Mouse (Mus musculus): ENCODE results near the gene Arsb. TPM values are rescaled to one million over a fixed set of nuclear protein-coding genes. Genes with fewer than 3 reads are reported as not detected.
A peak's percentile ranks its signal among the peaks of the same experiment; 100 is the strongest.

Arsb gene
- 37.8 and 41.9 TPM in 2 replicates for total RNA-seq (2021)
- long read RNA-seq, full-length matches to known transcripts, result 7 of 22 reads
- long read RNA-seq, partial matches to known transcripts, result 2 of 22 reads
- long read RNA-seq, other reads (novel, unspliced or antisense), result 13 of 22 reads

DNA sequence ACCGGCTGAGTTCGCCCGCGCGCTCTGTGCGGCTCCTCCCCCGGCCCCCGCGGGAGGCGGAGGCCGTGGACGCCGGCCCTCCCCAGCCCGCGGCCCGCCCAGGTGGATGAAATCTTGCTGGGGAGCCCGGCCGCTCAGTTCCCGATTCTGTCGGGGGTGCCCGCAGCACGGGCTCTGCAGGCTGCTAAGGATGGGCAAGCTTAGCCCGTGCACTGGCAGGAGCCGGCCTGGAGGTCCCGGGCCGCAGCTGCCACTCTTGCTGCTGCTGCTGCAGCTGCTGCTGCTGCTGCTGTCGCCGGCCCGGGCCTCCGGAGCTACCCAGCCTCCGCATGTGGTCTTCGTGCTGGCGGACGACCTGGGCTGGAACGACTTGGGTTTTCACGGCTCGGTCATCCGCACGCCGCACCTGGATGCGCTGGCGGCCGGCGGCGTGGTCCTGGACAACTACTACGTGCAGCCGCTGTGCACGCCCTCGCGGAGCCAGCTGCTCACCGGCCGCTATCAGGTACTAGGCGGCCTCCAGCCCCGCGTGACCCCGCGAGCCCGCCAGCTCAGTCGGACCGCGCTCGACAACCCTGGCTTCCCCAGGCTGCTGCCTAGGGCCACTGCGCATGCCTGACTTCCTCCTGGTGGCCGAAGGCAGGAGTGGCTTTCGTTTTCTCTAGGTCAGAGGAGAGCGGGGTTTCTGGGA, at the start of gene Arsb:
Arsb (plus strand) TSS at position 43 of the 691 bp plus-strand sequence.
- peak; percentile 91 for DNase-seq

- no peak for DNase-seq
These were observed 49.5 kb upstream of the Arsb start for GRCm38 (mm10) chr13:93721916-93722315.

DNA sequence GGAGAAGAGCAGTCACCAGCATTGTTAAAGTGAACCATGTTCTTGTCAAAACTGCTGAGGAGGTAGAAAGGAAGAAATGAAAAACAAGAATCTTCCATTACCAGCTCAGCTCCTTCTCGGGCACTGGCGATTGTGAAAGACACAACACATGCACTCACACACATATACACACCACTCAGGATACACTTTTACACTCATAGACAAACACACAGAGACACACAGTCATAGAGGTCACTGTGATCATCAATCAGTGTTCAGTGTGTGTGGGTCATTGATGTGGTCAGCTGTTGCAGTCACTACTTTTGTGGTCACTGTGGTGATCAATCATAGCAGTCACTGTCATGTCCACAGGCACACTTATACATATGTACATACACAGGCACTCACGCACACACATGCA, 48.0 kb upstream of the Arsb start:
- no peak for DNase-seq

DNA sequence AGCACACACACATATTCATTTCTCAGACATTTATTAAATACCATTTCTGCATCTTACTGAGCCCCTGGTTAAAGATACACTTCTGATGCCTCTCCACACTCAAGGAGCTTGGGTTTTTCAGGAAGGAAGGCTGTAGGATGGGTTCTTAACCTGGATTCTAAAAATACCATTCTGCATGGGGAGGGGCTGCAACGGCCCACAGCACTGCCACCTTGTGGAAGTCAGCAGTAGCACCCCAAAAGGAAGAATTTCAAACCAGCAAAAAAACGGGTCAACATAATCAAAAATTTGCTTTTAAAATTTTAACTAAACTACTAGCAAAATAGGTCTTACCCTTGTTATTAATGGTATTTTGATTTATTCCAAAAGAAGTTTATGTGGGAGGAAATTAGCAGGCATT, 47.2 kb upstream of the Arsb start:
- peak; percentile 18 for DNase-seq

GRCm38 (mm10) chr13:93735131-93735636, 36.2 kb upstream of the Arsb start:
- no peak for DNase-seq

GRCm38 (mm10) chr13:93744118-93744517, 27.3 kb upstream of the Arsb start:
- DNase-seq, result no peak

GRCm38 (mm10) chr13:93752597-93753400, 18.6 kb upstream of the Arsb start:
- DNase-seq, result no peak

DNA sequence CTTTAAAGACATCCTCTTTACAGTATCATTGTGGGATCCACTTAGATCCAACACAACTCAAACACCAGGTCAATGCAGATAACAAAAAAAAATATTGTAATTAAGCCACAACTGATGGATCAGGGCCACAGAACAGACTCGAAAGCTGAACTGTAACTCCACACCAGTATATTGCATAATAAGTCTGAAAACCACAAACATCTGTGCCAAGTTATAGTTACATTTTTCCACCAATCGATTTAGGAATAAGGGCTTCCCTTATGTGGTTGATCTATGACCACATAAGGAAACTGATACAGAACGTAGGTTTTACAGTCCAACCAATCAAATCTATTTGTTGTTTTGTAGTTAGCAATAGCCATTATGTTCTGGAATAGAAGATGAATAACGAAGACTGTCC, 16.3 kb upstream of the Arsb start:
- DNase-seq, result no peak

GRCm38 (mm10) chr13:93756674-93757073, 14.8 kb upstream of the Arsb start:
- no peak for DNase-seq

DNA sequence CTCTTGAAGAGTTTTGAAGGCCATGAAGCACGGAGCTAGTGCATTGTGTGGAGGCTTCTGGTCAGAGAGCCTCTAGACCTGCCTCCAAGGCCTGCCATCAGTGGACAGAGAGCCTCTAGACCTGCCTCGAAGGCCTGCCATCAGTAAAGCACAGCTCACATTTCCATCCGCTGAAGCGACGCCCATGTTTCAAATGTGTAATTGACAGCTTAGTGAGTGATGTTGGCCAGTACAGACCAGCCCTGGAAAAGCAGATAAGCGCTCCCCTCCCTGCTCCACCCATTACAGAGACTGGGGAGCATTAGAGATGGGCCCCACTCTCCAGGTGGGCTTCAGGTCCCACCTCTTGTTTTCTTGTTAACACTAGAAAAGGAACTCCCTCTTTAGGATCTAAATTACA, 13.9 kb upstream of the Arsb start:
- no peak for DNase-seq

DNA sequence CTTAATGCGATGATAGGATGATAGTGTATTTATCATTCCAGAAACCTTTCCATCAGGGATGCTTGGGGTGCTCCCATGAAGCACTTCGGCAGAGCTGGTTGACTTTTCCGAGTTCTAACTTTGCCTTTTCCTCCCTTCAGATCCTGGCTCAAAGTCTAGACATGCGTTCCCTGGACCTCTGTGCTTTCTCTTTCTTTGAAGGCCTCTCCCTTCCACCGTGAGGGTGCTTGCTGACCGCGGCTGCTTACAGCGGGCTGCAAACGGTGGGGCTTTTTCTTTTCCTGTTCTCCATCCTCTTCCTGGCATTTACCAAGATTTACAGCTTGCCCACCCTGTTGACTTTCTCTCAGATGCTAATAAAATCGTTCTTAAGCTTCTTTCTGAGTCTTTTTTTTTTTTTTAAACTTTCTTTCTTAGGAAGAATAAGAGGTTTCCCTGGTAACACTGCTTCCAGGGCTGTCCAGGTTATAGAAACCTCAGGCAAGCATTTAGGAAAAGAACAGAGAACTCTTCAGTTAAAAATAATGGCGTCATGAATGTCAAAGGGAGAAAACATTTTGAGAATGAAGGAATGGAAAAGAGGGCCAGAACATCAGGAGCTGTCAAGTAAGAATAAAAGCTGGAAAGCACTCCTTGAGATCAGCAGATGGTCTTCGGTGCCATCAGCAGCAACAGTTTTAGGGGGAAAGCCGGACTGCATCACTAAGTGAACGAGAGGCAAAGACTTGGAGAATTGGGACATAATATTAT, 13.1 kb upstream of the Arsb start:
- DNase-seq, result no peak

DNA sequence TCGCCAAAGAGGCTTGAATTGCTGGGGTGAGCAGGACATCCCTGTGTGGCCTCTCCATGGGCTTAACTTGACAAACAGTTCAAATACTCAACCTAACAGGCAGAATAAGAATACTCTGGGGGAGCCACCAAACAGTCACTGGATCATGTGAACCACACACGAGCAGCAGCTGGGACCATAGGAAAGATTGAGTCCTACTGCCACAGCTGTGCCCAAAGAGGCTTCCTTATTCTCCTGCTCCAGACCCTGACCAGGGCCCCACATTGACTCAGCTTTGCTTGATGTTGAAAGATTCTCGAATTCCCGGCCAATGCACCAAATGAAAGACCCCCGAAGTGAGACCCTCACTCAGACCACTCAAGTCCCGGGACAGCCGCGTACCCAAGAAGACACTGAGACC, 9.6 kb upstream of the Arsb start:
- DNase-seq, result no peak

DNA sequence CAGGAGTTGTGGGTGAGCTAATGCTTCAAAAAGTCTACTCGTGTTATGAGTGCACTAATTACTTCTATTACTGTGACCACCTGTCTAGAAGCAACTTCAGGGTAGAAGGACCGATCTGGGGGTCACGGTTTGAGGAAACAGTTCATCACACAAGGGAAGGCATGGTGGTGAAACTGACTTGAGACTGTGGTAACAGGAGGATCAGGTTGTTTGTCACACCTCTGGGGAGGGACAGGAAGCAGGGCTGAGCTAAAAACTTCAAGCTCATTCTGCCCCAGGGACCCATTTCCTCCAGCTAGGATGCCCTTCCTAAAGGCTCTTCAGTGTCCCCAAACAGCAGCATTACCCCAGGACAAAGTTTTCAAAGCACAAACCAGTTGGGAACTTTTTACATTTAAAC, 8.6 kb upstream of the Arsb start:
- DNase-seq, result no peak

- DNase-seq, result no peak
These were observed 7.0 kb upstream of the Arsb start for GRCm38 (mm10) chr13:93764321-93764973.

GRCm38 (mm10) chr13:93771031-93771587, 321 bp upstream of the Arsb start:
- DNase-seq, result no peak

GRCm38 (mm10) chr13:93772279-93772636, 828 bp downstream of the Arsb start:
- no peak for DNase-seq

DNA sequence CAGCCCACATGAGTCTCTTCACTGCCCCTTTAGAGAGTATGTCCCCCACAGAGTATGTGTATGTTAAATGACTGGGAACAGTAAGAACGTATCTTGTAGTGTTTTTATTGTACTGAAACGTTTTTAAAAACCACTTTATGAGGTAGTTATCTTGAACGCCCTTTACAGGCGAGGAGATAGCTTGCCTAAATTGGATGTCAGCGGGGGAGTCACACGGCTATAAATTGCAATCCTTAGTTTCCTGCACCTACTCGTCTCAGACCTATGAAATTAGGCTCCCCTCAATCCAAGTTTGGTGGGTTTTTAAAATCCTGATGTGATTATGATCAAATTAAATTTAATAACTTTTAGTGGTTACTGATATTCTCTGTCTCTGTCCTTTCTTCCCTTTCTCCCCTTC, 1.4 kb downstream of the Arsb start:
- no peak for DNase-seq

DNA sequence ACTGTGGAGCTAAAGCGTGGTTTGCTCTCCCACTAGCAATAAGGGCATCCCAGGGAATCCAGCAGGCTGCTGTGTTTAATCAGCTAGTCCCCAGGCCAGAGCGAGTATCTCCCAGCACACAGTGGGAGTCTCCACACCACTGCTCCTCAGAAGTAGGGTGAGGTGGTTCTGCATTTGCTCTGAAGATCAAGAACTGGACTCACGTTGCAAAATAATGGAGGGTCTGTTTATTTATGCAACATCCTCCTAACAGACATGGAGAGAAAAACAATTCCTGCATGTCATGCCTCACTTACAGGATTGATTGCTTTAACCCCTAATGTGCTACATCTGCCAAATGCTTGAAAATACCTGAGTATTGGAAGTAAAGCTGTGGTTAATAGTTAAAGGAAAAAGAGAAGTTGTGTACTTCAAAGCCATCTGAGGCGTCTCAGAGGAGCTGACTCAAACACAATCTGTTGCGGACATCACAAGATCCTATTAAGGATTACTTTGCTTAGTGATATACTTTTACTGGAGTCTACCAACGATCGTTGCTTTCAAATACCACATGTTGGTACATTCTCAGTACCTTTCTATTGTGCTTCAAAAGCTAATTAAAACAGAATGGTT, 2.4 kb downstream of the Arsb start:
- no peak for DNase-seq

- no peak for DNase-seq
These were observed 11.4 kb downstream of the Arsb start for GRCm38 (mm10) chr13:93782823-93783222.

DNA sequence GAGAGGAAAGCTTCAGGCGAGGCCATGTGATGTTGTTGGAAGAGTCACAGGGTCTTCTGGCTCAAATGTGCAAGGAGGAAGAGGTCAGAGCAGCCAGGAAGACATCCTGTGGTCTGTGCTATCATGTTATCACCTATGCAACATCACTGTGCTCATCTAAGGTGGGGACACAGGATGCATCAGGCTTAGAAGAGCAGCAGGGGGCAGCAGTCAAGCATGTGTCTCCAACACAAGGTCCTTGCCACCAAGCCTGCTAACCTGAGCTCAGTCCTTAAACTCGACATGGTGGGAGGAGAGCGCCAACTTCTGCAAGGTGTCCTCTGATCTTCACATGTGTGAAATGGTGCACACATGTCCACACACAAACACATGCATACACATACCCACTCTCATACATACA, 13.9 kb downstream of the Arsb start:
- no peak for DNase-seq

GRCm38 (mm10) chr13:93786051-93786450, 14.6 kb downstream of the Arsb start:
- no peak for DNase-seq
